Mouse (Mus musculus): Measurements from ENCODE around the gene Bicral.
"Not testable (repeated sequence)": the region's sequence is repeated elsewhere in the genome, so short reads cannot be mapped to it uniquely, and the experiment has no call there.

GRCm38 (mm10) chr17:46787974-46788373, 70.3 kb downstream of the Bicral start:
- TF ChIP-seq CTCF (conservative IDR thresholded peaks at IDR 0.05; ENCODE audit: low read length); POU5F1 (IDR thresholded peaks at IDR 0.05; ENCODE audit: borderline replicate concordance, low read length): not testable (repeated sequence)
